Mouse (Mus musculus): ENCODE measurements around the gene Braf.
A peak's percentile ranks its signal among the peaks of the same experiment; 100 is the strongest.

Gene Braf

GRCm38 (mm10) chr6:39556900-39557659 is 168.2 kb downstream of the Braf start:
- peak in 1 of 2 experiments; percentile 22 for DNase-seq (ENCODE audit: low spot score in 2 of 2)

- no peak for DNase-seq (ENCODE audit: low spot score in 2 of 2)
Measured at GRCm38 (mm10) chr6:39555648-39555945, 169.7 kb downstream of the Braf start.

- no peak for DNase-seq (ENCODE audit: low spot score in 2 of 2)
Measured at GRCm38 (mm10) chr6:39554888-39555647, 170.2 kb downstream of the Braf start.

All from spleen, postnatal 10 days (tissue).